Mouse (Mus musculus): ENCODE data around the gene Nlrc4.

DNA sequence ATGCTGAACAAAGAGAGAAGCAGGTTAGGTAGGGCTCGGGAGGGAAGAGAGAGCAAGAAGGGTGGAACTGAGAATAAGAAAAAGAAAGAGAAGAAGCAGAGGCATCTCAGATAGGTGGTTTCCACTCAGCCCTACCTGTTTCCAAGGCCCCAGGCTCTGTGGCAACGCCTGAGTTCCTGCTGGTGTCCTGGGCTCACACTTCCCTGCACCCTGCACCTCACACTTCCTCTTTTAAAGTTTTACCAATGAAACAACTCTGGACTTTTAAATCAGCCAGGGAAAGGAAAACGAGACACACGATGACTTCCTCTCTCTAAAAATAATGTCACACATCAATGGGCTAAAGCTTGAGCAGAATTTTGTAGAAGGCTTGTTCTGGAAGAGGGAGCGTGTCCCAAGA, 18.5 kb downstream of the Nlrc4 start:
- TF ChIP-seq NANOG (IDR thresholded peaks at IDR 0.05; ENCODE audit: borderline replicate concordance, low read length): no peak
- no peak for TF ChIP-seq CTCF (conservative IDR thresholded peaks at IDR 0.05; ENCODE audit: low read length)
